In genomic region chr11:95704032-95704969, GRCm38 (mm10) we compare ENCODE assay signal across 24 mouse cellular contexts. TPM values are rescaled to one million over a fixed set of nuclear protein-coding genes. Genes with fewer than 3 reads are reported as not detected.
A peak's percentile ranks its signal among the peaks of the same experiment; 100 is the strongest.
DNase-seq lines count a peak whose midpoint lies in the region; ATAC-seq and TF ChIP-seq lines count a peak whose summit lies in the region.
"Had no signal": no experiment of that assay in that cellular context is flagged by ENCODE, and none has a peak within 500 bp of the region (broad histone marks: within the 10 kb centered on the region; RNA-seq: fewer than 3 reads in every experiment).

No protein-coding gene starts in this region.

- H3K27me3 ChIP-seq in ES-Bruce4 (ENCODE audit: control insufficient read depth, insufficient read depth, low read length, poor library complexity, severe bottlenecking) (no peaks in the 10 kb centered on the region), MEL (ENCODE audit: control insufficient read depth in 1 of 2, insufficient read depth in 2 of 2, low read length in 2 of 2) (no peaks in the 10 kb centered on the region)
- no peaks in the 10 kb centered on the region for H3K27me3 ChIP-seq in neural tube, embryonic 15.5 days (replicated peaks)
- H3K27me3 ChIP-seq in kidney, embryonic 14.5 days (ENCODE audit: control insufficient read depth, insufficient read depth, low read length), result no peaks in the 10 kb centered on the region
- H3K27me3 ChIP-seq: forebrain, embryonic 13.5 days; hindbrain, embryonic 12.5 days had no signal

- ATAC-seq in common myeloid progenitor, adult 5-6 weeks (replicated peaks; ENCODE audit: low read depth, poor library complexity, severe bottlenecking), result peak; percentile 49
- peak; percentile 53; the same call in 1 of the 2 replicates for ATAC-seq in monocyte, adult 5-6 weeks (replicated peaks; ENCODE audit: insufficient number of reproducible peaks, low FRiP score, low TSS enrichment, poor library complexity, severe bottlenecking)
- no peak for ATAC-seq in neural tube, embryonic 15.5 days (ENCODE audit: low FRiP score)
- no peak for ATAC-seq in kidney, embryonic 14.5 days (ENCODE audit: low FRiP score, low TSS enrichment)
- ATAC-seq: forebrain, embryonic 13.5 days; forebrain, postnatal 0 days; hindbrain, embryonic 16.5 days; inflammation-experienced regulatory T-cells, adult 6 months had no signal

- no peak for TF ChIP-seq CTCF in ES-Bruce4 (IDR thresholded peaks at IDR 0.05; ENCODE audit: low read depth, low read length)
- TF ChIP-seq CTCF in MEL (IDR thresholded peaks at IDR 0.05 in 2 of 3, conservative IDR thresholded peaks at IDR 0.05 in 1 of 3; ENCODE audit: control insufficient read depth in 1 of 3, insufficient read depth in 1 of 3, low read depth in 2 of 3, low read length in 3 of 3, poor library complexity in 1 of 3, severe bottlenecking in 1 of 3), result no peak

- DNase-seq in MEL (ENCODE audit: low read depth, low spot score), result no peak
- no peak for DNase-seq in cerebellum, postnatal 36 days
- DNase-seq in layer of hippocampus, adult 18-20 months (ENCODE audit: low spot score in 2 of 2), result no peak
- DNase-seq: adrenal gland, adult 8-10 months; adrenal gland, postnatal 36 days; cerebellum, adult 11-12 months; cerebellum, adult 9-10 months; cerebellum, postnatal 25 days; forebrain, postnatal 0 days; gastrocnemius, postnatal 25 days; heart, adult 18-20 months; heart, postnatal 10 days; heart, postnatal 4 days had no signal

- no peak overlapping the region for H3K9ac ChIP-seq in ES-Bruce4 (ENCODE audit: low read depth, poor library complexity, severe bottlenecking)
- no peak overlapping the region for H3K9ac ChIP-seq in MEL (ENCODE audit: control insufficient read depth, low read depth, low read length, poor library complexity, severe bottlenecking)
- no peak overlapping the region for H3K9ac ChIP-seq in neural tube, embryonic 15.5 days (replicated peaks)
- no peak overlapping the region for H3K9ac ChIP-seq in kidney, embryonic 14.5 days (ENCODE audit: low read depth, low read length)
- H3K9ac ChIP-seq: forebrain, embryonic 13.5 days; forebrain, postnatal 0 days; hindbrain, embryonic 12.5 days had no signal

- no peaks in the 10 kb centered on the region for H3K79me2 ChIP-seq in MEL (ENCODE audit: control insufficient read depth, insufficient read depth, low read length, poor library complexity)

- 0 out of 2 replicates have a peak overlapping the region, but pooled peaks have one; percentile 0 for H3K4me3 ChIP-seq in ES-Bruce4 (ENCODE audit: low read depth, low read length)
- no peak overlapping the region for H3K4me3 ChIP-seq in MEL (ENCODE audit: control insufficient read depth in 1 of 2, insufficient read depth in 1 of 2, low read depth in 2 of 2, low read length in 2 of 2)
- H3K4me3 ChIP-seq in neural tube, embryonic 15.5 days (replicated peaks), result no peak overlapping the region
- no peak overlapping the region for H3K4me3 ChIP-seq in kidney, embryonic 14.5 days (ENCODE audit: low read length)
- H3K4me3 ChIP-seq: embryonic facial prominence, embryonic 10.5 days; forebrain, embryonic 13.5 days; heart, embryonic 10.5 days; hindbrain, embryonic 12.5 days had no signal

- no peaks in the 10 kb centered on the region for H3K36me3 ChIP-seq in ES-Bruce4 (ENCODE audit: control insufficient read depth, insufficient read depth, low read length, poor library complexity, severe bottlenecking)
- H3K36me3 ChIP-seq in MEL (ENCODE audit: control insufficient read depth in 1 of 2, insufficient read depth in 2 of 2, low read length in 2 of 2), result peaks cover 0 to 31% of the 10 kb centered on the region in 2 experiments; a peak in 2 of 4 replicates
- no peaks in the 10 kb centered on the region for H3K36me3 ChIP-seq in neural tube, embryonic 15.5 days
- H3K36me3 ChIP-seq in kidney, embryonic 14.5 days (ENCODE audit: control insufficient read depth, insufficient read depth, low read length), result no peaks in the 10 kb centered on the region
- H3K36me3 ChIP-seq: embryonic facial prominence, embryonic 10.5 days; heart, embryonic 10.5 days; hindbrain, embryonic 12.5 days had no signal

- H3K27ac ChIP-seq in ES-Bruce4 (ENCODE audit: insufficient read depth, low read length) (peak overlapping the region; percentile 85), MEL (ENCODE audit: control insufficient read depth, low read depth, low read length) (no peak overlapping the region)
- no peak overlapping the region for H3K27ac ChIP-seq in neural tube, embryonic 15.5 days (replicated peaks)
- H3K27ac ChIP-seq in kidney, embryonic 14.5 days (ENCODE audit: low read depth, low read length), result no peak overlapping the region
- H3K27ac ChIP-seq: embryonic facial prominence, embryonic 10.5 days; forebrain, embryonic 13.5 days; heart, embryonic 10.5 days; hindbrain, embryonic 12.5 days had no signal

- H3K4me2 ChIP-seq in neural tube, embryonic 15.5 days, result no peak overlapping the region
- H3K4me2 ChIP-seq in kidney, embryonic 14.5 days (replicated peaks; ENCODE audit: low read depth, low read length), result no peak overlapping the region
- H3K4me2 ChIP-seq: forebrain, embryonic 13.5 days; hindbrain, embryonic 12.5 days had no signal

- WGBS in neural tube, embryonic 15.5 days, result 92% methylated on average over 12 of the region's 12 CpGs
- WGBS in kidney, embryonic 14.5 days, result 85% methylated on average over 12 of the region's 12 CpGs

- H3K9me3 ChIP-seq in ES-Bruce4 (replicated peaks; ENCODE audit: control insufficient read depth, insufficient read depth, low read length, poor library complexity, severe bottlenecking), result 0 out of 2 replicates have a peak, but pooled peaks cover 2% of the 10 kb centered on the region
- no peaks in the 10 kb centered on the region for H3K9me3 ChIP-seq in MEL (replicated peaks; ENCODE audit: insufficient read depth, low read length)
- no peaks in the 10 kb centered on the region for H3K9me3 ChIP-seq in neural tube, embryonic 15.5 days (replicated peaks)
- H3K9me3 ChIP-seq in kidney, embryonic 14.5 days (ENCODE audit: control insufficient read depth, low read length), result no peaks in the 10 kb centered on the region
- H3K9me3 ChIP-seq: embryonic facial prominence, embryonic 10.5 days; forebrain, embryonic 13.5 days; heart, embryonic 10.5 days; hindbrain, embryonic 12.5 days had no signal

- peaks cover 3% of the 10 kb centered on the region for H3K4me1 ChIP-seq in ES-Bruce4 (ENCODE audit: control insufficient read depth, insufficient read depth, low read length)
- peaks cover 21 to 31% of the 10 kb centered on the region in 2 experiments for H3K4me1 ChIP-seq in MEL (ENCODE audit: control insufficient read depth in 1 of 2, insufficient read depth in 2 of 2, low read length in 2 of 2)
- no peaks in the 10 kb centered on the region for H3K4me1 ChIP-seq in neural tube, embryonic 15.5 days
- no peaks in the 10 kb centered on the region for H3K4me1 ChIP-seq in kidney, embryonic 14.5 days (ENCODE audit: control insufficient read depth, insufficient read depth, low read length)
- H3K4me1 ChIP-seq: forebrain, embryonic 13.5 days; hindbrain, embryonic 12.5 days had no signal

- TF ChIP-seq EP300 in ES-Bruce4 (IDR thresholded peaks at IDR 0.05; ENCODE audit: insufficient read depth, low read depth, low read length) (no peak; the same call in none of the 2 replicates), MEL (IDR thresholded peaks at IDR 0.05; ENCODE audit: low read depth in 1 of 2, low read length in 2 of 2) (no peak)

- TF ChIP-seq POLR2A in ES-Bruce4 (IDR thresholded peaks at IDR 0.05; ENCODE audit: insufficient read depth, low read length) (no peak), MEL (IDR thresholded peaks at IDR 0.05; ENCODE audit: control insufficient read depth in 1 of 2, insufficient read depth in 1 of 2, low read depth in 1 of 2, low read length in 2 of 2, poor library complexity in 1 of 2) (no peak)

- TF ChIP-seq RAD21 in MEL (IDR thresholded peaks at IDR 0.05; ENCODE audit: low read depth, low read length), result no peak

TF ChIP-seq in MEL, 35 proteins besides CTCF, POLR2A, EP300 and RAD21 (continues in another document):
- no peak for TF ChIP-seq ZC3H11A (IDR thresholded peaks at IDR 0.05; ENCODE audit: low read depth, low read length)
- TF ChIP-seq MXI1 (IDR thresholded peaks at IDR 0.05; ENCODE audit: low read depth, low read length), result no peak

RNA-seq across cellular contexts. Expression of gene Zfp652, which starts 8.2 kb away (rescaled TPM):
- polyA plus RNA-seq in ES-Bruce4 (2011; ENCODE audit: insufficient read depth, insufficient read length, low read depth, missing spikeins) (41.4 TPM in 2 replicates), MEL (2012; ENCODE audit: insufficient read depth in 1 of 2, insufficient read length in 2 of 2, low read depth in 1 of 2, low replicate concordance in 2 of 2, missing spikeins in 1 of 2) (10 to 100 TPM; 19.3 to 38.5 TPM)
- total RNA-seq in MEL (2012; rRNA removed), result 31.8 and 34.1 TPM in 2 replicates
- total RNA-seq in common myeloid progenitor, adult 5-6 weeks (2017), result 19.7 and 22.2 TPM in 2 replicates
- total RNA-seq in monocyte, adult 5-6 weeks (2017), result 15.2 to 48.6 TPM (median 24.2 TPM) in 3 replicates
- polyA plus RNA-seq in neural tube, embryonic 15.5 days (2015; fragmentation: Nextera tagmentation; extraction: Ambion mirVana), result 23.8 and 24.4 TPM in 2 replicates
- polyA plus RNA-seq in kidney, embryonic 14.5 days (2014; fragmentation: Nextera tagmentation; extraction: Ambion mirVana), result 13.5 and 13.8 TPM in 2 replicates
- 10 to 100 TPM; 45.1 to 50.3 TPM for total RNA-seq in layer of hippocampus, adult 18-20 months (2021)

RNA-seq across cellular contexts. Expression of gene B130006D01Rik, which starts 19.1 kb away (rescaled TPM):
- 2.3 and 3.9 TPM in 2 replicates for polyA plus RNA-seq in ES-Bruce4 (2011; ENCODE audit: insufficient read depth, insufficient read length, low read depth, missing spikeins)
- 0.59 and 0.73 TPM in 2 replicates for total RNA-seq in MEL (2012; rRNA removed)
- under 1 TPM in 1 of 2 experiments, not detected in 1; 0.11 TPM for polyA plus RNA-seq in MEL (2012; ENCODE audit: insufficient read depth in 1 of 2, insufficient read length in 2 of 2, low read depth in 1 of 2, low replicate concordance in 2 of 2, missing spikeins in 1 of 2)
- 1.5 and 1.6 TPM in 2 replicates for total RNA-seq in common myeloid progenitor, adult 5-6 weeks (2017)
- 2.5 to 6.1 TPM (median 5.2 TPM) in 3 replicates for total RNA-seq in monocyte, adult 5-6 weeks (2017)
- polyA plus RNA-seq in neural tube, embryonic 15.5 days (2015; fragmentation: Nextera tagmentation; extraction: Ambion mirVana), result 0.99 and 1.3 TPM in 2 replicates
- 1.5 and 1.6 TPM in 2 replicates for polyA plus RNA-seq in kidney, embryonic 14.5 days (2014; fragmentation: Nextera tagmentation; extraction: Ambion mirVana)
- 1 to 10 TPM; 1.4 to 1.5 TPM for total RNA-seq in layer of hippocampus, adult 18-20 months (2021)

RNA-seq across cellular contexts. Expression of gene Phb, which starts 37.5 kb away (rescaled TPM):
- polyA plus RNA-seq in ES-Bruce4 (2011; ENCODE audit: insufficient read depth, insufficient read length, low read depth, missing spikeins) (255 and 274 TPM in 2 replicates), MEL (2012; ENCODE audit: insufficient read depth in 1 of 2, insufficient read length in 2 of 2, low read depth in 1 of 2, low replicate concordance in 2 of 2, missing spikeins in 1 of 2) (100 to 1,000 TPM in 1 of 2 experiments, not detected in 1; 302 TPM)
- 784 and 788 TPM in 2 replicates for total RNA-seq in MEL (2012; rRNA removed)
- total RNA-seq in common myeloid progenitor, adult 5-6 weeks (2017), result 116 and 119 TPM in 2 replicates
- 31.8 to 48.7 TPM (median 44.4 TPM) in 3 replicates for total RNA-seq in monocyte, adult 5-6 weeks (2017)
- 205 and 208 TPM in 2 replicates for polyA plus RNA-seq in neural tube, embryonic 15.5 days (2015; fragmentation: Nextera tagmentation; extraction: Ambion mirVana)
- polyA plus RNA-seq in kidney, embryonic 14.5 days (2014; fragmentation: Nextera tagmentation; extraction: Ambion mirVana), result 261 and 268 TPM in 2 replicates
- 100 to 1,000 TPM in 1 of 2 experiments, 10 to 100 TPM in 1; 99.0 to 102 TPM for total RNA-seq in layer of hippocampus, adult 18-20 months (2021)

Comparison
In these comparisons a context has a peak if more than half of its experiments do, and no peak if none do; other contexts are left out.
1. ATAC-seq: peak in common myeloid progenitor, adult 5-6 weeks (single experiment) and monocyte, adult 5-6 weeks (single experiment); none in neural tube, embryonic 15.5 days (single experiment) and kidney, embryonic 14.5 days (single experiment).